9 mouse cellular contexts compared by ENCODE assay signal in the genomic region with DNA sequence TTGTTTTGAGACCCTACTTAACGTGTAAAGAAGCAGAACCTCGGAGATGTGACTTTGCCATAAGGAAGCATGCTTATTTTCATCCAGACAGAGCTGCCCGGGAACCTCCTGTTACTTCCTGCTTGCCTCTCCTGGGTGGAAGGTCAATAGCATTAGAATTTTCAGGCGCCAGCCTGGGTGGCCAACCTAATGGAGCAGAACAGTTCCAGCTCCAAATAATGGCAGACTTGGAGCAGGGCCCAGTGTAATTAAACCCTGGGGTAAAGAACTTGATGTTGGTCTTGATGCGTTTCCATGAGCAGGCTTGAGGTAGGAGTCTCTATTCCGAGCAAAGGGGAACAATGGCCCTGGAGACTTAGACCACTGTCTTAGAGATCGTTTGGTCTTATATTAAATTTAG. TPM values are rescaled to one million over a fixed set of nuclear protein-coding genes. Genes with fewer than 3 reads are reported as not detected.
A peak's percentile ranks its signal among the peaks of the same experiment; 100 is the strongest.
DNase-seq lines count a peak whose midpoint lies in the region; ATAC-seq and TF ChIP-seq lines count a peak whose summit lies in the region.
"Had no signal": no experiment of that assay in that cellular context is flagged by ENCODE, and none has a peak within 500 bp of the region (broad histone marks: within the 10 kb centered on the region; RNA-seq: fewer than 3 reads in every experiment).

No protein-coding gene starts in this region.

- H3K4me1 ChIP-seq in neural tube, embryonic 13.5 days (replicated peaks) = peaks cover 60% of the 10 kb centered on the region
- peaks cover 28% of the 10 kb centered on the region for H3K4me1 ChIP-seq in forebrain, embryonic 16.5 days (replicated peaks; ENCODE audit: control insufficient read depth, insufficient read depth, low read length)
- H3K4me1 ChIP-seq in kidney, postnatal 0 days (replicated peaks; ENCODE audit: insufficient read depth, low read length) = peaks cover 13% of the 10 kb centered on the region
- peaks cover 41% of the 10 kb centered on the region for H3K4me1 ChIP-seq in stomach, embryonic 14.5 days (ENCODE audit: control insufficient read depth, insufficient read depth, low read length)

- DNase-seq in neural tube, embryonic 10.5 days (ENCODE audit: extremely low spot score, low spot score) = no peak
- DNase-seq in kidney, postnatal 0 days (ENCODE audit: low spot score) = peak; percentile 72
- DNase-seq in thymus, postnatal 0 days (ENCODE audit: low spot score) = no peak
- DNase-seq in thymus, adult 18-20 months = no peak

- no peak overlapping the region for H3K9ac ChIP-seq in neural tube, embryonic 13.5 days
- H3K9ac ChIP-seq in forebrain, embryonic 16.5 days (replicated peaks; ENCODE audit: low read depth, low read length) = no peak overlapping the region
- no peak overlapping the region for H3K9ac ChIP-seq in kidney, postnatal 0 days (ENCODE audit: low read depth, low read length)
- no peak overlapping the region for H3K9ac ChIP-seq in stomach, embryonic 14.5 days (replicated peaks; ENCODE audit: low read depth, low read length)

- no peak for TF ChIP-seq CTCF in kidney, postnatal 0 days (IDR thresholded peaks at IDR 0.05; ENCODE audit: low read depth)

- peak overlapping the region; percentile 63 for H3K27ac ChIP-seq in neural tube, embryonic 13.5 days (replicated peaks)
- peak overlapping the region; percentile 50 for H3K27ac ChIP-seq in forebrain, embryonic 16.5 days (ENCODE audit: low read length)
- peak overlapping the region; percentile 83 for H3K27ac ChIP-seq in kidney, postnatal 0 days
- 0 out of 2 replicates have a peak overlapping the region, but pooled peaks have one; percentile 3 for H3K27ac ChIP-seq in stomach, embryonic 14.5 days (ENCODE audit: low read length)

- no peaks in the 10 kb centered on the region for H3K9me3 ChIP-seq in neural tube, embryonic 13.5 days
- no peaks in the 10 kb centered on the region for H3K9me3 ChIP-seq in forebrain, embryonic 16.5 days (ENCODE audit: control insufficient read depth, low read length)
- H3K9me3 ChIP-seq in kidney, postnatal 0 days (replicated peaks; ENCODE audit: low read length) = no peaks in the 10 kb centered on the region
- H3K9me3 ChIP-seq in stomach, embryonic 14.5 days (ENCODE audit: control insufficient read depth, low read depth, low read length) = no peaks in the 10 kb centered on the region

- no peak overlapping the region for H3K4me2 ChIP-seq in neural tube, embryonic 13.5 days
- H3K4me2 ChIP-seq in forebrain, embryonic 16.5 days (ENCODE audit: low read length) = no peak overlapping the region
- no peak overlapping the region for H3K4me2 ChIP-seq in kidney, postnatal 0 days (ENCODE audit: low read length)
- H3K4me2 ChIP-seq in stomach, embryonic 14.5 days (replicated peaks; ENCODE audit: low read depth, low read length) = no peak overlapping the region
- H3K4me2 ChIP-seq: heart, embryonic 11.5 days had no signal

- no peaks in the 10 kb centered on the region for H3K36me3 ChIP-seq in neural tube, embryonic 13.5 days
- no peaks in the 10 kb centered on the region for H3K36me3 ChIP-seq in forebrain, embryonic 16.5 days (ENCODE audit: control insufficient read depth, insufficient read depth)
- no peaks in the 10 kb centered on the region for H3K36me3 ChIP-seq in kidney, postnatal 0 days (ENCODE audit: insufficient read depth, low read length)
- no peaks in the 10 kb centered on the region for H3K36me3 ChIP-seq in stomach, embryonic 14.5 days (ENCODE audit: control insufficient read depth, insufficient read depth, low read length)

- no peak overlapping the region for H3K4me3 ChIP-seq in neural tube, embryonic 13.5 days
- H3K4me3 ChIP-seq in forebrain, embryonic 16.5 days (replicated peaks; ENCODE audit: low read length) = no peak overlapping the region
- H3K4me3 ChIP-seq in kidney, postnatal 0 days (replicated peaks; ENCODE audit: low read depth, low read length) = no peak overlapping the region
- no peak overlapping the region for H3K4me3 ChIP-seq in stomach, embryonic 14.5 days (ENCODE audit: low read depth, low read length)

- H3K27me3 ChIP-seq in neural tube, embryonic 13.5 days = no peaks in the 10 kb centered on the region
- H3K27me3 ChIP-seq in forebrain, embryonic 16.5 days (replicated peaks; ENCODE audit: control insufficient read depth, insufficient read depth, low read length) = no peaks in the 10 kb centered on the region
- no peaks in the 10 kb centered on the region for H3K27me3 ChIP-seq in kidney, postnatal 0 days (ENCODE audit: insufficient read depth, low read length)
- H3K27me3 ChIP-seq in stomach, embryonic 14.5 days (ENCODE audit: control insufficient read depth, insufficient read depth, low read length) = no peaks in the 10 kb centered on the region

- WGBS in neural tube, embryonic 13.5 days = 43% methylated on average over 7 of the region's 7 CpGs
- WGBS in forebrain, embryonic 16.5 days = 16% methylated on average over 7 of the region's 7 CpGs
- 26% methylated on average over 7 of the region's 7 CpGs for WGBS in kidney, postnatal 0 days
- 52% methylated on average over 7 of the region's 7 CpGs for WGBS in stomach, embryonic 14.5 days

- ATAC-seq in neural tube, embryonic 13.5 days (ENCODE audit: low read depth) = no peak
- peak; percentile 26 for ATAC-seq in forebrain, embryonic 16.5 days
- ATAC-seq in kidney, postnatal 0 days (replicated peaks; ENCODE audit: low FRiP score, low read depth) = peak; percentile 82
- no peak for ATAC-seq in stomach, embryonic 14.5 days (ENCODE audit: insufficient number of reproducible peaks, insufficient read depth, low FRiP score, low read depth)
- no peak for ATAC-seq in frontal cortex, adult (ENCODE audit: low TSS enrichment)

RNA-seq across cellular contexts. Expression of a gene that starts 26.0 kb away (rescaled TPM):
- polyA plus RNA-seq in neural tube, embryonic 13.5 days (2015; fragmentation: Nextera tagmentation; extraction: Ambion mirVana) = 98.1 and 118 TPM in 2 replicates
- polyA plus RNA-seq in forebrain, embryonic 16.5 days (2015; fragmentation: Nextera tagmentation; extraction: Ambion mirVana) = 112 and 115 TPM in 2 replicates
- 103 and 106 TPM in 2 replicates for polyA plus RNA-seq in kidney, postnatal 0 days (2015; fragmentation: Nextera tagmentation; extraction: Ambion mirVana)
- polyA plus RNA-seq in stomach, embryonic 14.5 days (2014; fragmentation: Nextera tagmentation; extraction: Ambion mirVana) = 116 and 118 TPM in 2 replicates
- 139 and 168 TPM in 2 replicates for polyA plus RNA-seq in thymus, postnatal 0 days (2015; fragmentation: Nextera tagmentation; extraction: Ambion mirVana)

RNA-seq across cellular contexts. Expression of a gene that starts 26.4 kb away (rescaled TPM):
- 41.7 and 44.5 TPM in 2 replicates for polyA plus RNA-seq in neural tube, embryonic 13.5 days (2015; fragmentation: Nextera tagmentation; extraction: Ambion mirVana)
- polyA plus RNA-seq in forebrain, embryonic 16.5 days (2015; fragmentation: Nextera tagmentation; extraction: Ambion mirVana) = 45.1 and 50.0 TPM in 2 replicates
- polyA plus RNA-seq in kidney, postnatal 0 days (2015; fragmentation: Nextera tagmentation; extraction: Ambion mirVana) = 57.8 and 64.1 TPM in 2 replicates
- polyA plus RNA-seq in stomach, embryonic 14.5 days (2014; fragmentation: Nextera tagmentation; extraction: Ambion mirVana) = 44.0 and 46.6 TPM in 2 replicates
- polyA plus RNA-seq in thymus, postnatal 0 days (2015; fragmentation: Nextera tagmentation; extraction: Ambion mirVana) = 38.5 and 43.2 TPM in 2 replicates

Comparison
In these comparisons a context has a peak if more than half of its experiments do, and no peak if none do; other contexts are left out.
1. ATAC-seq: peak in forebrain, embryonic 16.5 days (single experiment) and kidney, postnatal 0 days (single experiment); none in neural tube, embryonic 13.5 days (single experiment), stomach, embryonic 14.5 days (single experiment) and frontal cortex, adult (single experiment).
2. H3K27ac ChIP-seq: peak in every context shown above with its lines; median percentile 83 in kidney, postnatal 0 days; 63 in neural tube, embryonic 13.5 days; 50 in forebrain, embryonic 16.5 days; 3 in stomach, embryonic 14.5 days.